Mouse (Mus musculus): ENCODE measurements around the gene Trpv3. TPM values are rescaled to one million over a fixed set of nuclear protein-coding genes. Genes with fewer than 3 reads are reported as not detected.
A peak's percentile ranks its signal among the peaks of the same experiment; 100 is the strongest.

Trpv3 gene
- total RNA-seq (2021), result under 1 TPM; 0.17 to 0.35 TPM
- long read RNA-seq, experiment 1, result 0 reads
- long read RNA-seq, experiment 2, result 0 reads

DNA sequence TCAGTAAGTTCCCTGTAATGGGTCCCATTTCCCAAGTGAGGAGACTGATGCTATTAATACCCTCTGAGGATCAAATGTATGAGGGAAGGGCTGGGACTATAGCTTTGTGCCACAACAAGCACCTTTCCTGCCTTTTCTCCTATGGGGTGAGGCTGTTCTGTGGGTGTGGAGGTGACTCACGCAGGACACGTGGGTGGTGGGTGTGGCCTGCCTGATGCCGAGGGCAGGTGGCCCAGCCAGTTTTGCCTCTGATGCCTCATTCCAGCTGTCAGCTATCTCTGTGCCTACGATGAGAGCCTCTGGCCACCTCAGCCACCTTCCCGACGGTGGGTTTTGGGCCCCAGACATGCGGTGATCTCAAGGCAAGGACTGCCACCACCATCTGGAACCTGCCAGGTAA is at the start of gene Trpv3:
Gene Trpv3 (plus strand): TSS at position 122 of the 400 bp plus-strand sequence.
- intact Hi-C loops (cut with DNase I), result no loop called here
- DNase-seq (ENCODE audit: low spot score in 2 of 2), result no peak

DNA sequence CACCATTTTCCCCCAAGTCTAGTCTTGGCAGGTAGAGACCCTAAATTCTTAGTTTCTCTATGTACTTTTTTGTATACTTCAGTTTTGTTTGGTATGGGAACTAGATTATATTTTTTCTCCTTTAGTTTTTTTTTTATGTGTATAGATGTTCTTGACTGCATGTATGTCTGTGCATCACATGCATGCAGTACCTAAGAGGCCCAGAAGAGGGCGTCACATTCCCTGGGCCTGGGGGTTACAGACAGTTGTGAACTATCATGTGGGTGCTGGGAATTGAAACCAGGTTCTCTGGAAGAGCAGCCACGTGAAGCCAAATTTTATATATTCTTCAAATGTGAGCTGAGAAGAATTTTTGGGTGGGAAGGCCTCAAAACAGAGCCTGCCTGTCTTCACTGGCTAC is 47.5 kb upstream of the Trpv3 start:
- no peak for DNase-seq (ENCODE audit: low spot score in 2 of 2)
- intact Hi-C loops (cut with DNase I), result no loop called here

DNA sequence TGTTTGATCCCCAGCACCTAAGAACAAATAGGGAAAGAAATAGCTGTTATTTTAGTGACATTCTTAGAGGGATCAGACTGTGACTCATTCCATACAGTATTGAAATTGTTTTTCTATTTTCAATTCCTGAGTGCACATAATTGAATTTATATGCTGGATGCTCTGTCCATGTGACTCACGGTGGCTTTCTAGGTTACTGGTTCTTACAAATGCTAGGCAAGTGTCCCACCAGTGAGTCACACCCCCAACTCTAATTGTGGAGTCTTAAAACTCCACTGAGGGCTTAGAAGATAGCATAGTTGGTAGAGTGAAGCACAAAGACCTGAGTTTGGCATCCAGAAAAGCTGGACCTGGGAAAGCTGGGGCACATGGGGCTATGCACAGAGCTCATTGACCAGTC is 46.5 kb upstream of the Trpv3 start:
- no peak for DNase-seq (ENCODE audit: low spot score in 2 of 2)
- intact Hi-C loops (cut with DNase I), result no loop called here

DNA sequence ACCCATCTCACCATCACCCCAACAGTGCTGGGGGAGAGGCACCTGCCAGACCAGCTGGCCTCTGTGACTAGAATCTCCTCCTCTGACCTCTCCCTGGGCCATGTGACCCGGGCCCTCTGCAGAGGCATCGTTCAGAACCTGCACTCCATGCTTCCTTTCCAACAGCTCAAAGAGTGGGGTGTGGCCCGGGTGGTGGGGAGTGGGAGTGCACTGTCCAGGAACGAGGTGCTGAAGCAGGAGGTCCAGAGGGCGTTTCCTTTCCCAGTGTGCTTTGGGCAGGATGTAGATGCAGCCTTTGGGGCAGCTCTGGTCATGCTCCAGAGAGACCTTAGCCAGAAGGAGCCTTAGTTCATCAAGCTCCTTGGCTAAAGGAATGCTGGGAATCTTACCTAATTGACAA is 44.3 kb upstream of the Trpv3 start:
- DNase-seq (ENCODE audit: low spot score in 2 of 2), result no peak

DNA sequence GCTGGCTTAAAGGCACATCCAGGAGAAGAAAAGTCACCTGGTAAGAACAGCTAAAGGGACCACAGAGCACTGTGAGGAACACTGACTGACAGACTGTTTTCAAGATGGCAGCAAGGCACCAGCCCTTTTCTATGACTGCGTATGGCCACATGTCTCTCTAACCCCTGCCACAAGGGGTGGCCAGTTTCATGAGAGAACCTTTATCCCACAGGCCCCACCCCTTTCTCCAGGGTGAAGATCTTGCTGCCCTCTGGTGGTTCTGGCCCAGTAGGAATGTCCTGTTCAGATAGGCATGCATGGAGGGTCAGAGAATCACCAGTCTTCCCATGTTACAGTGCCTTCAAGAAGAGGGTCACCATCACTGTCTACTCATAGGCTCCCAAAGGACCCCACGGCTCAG is 43.2 kb upstream of the Trpv3 start:
- DNase-seq (ENCODE audit: low spot score in 2 of 2), result no peak
- intact Hi-C loops (cut with DNase I), result no loop called here

More for the DNA sequence above, 44.3 kb upstream of the Trpv3 start:
- intact Hi-C loops (cut with DNase I), result no loop called here

DNA sequence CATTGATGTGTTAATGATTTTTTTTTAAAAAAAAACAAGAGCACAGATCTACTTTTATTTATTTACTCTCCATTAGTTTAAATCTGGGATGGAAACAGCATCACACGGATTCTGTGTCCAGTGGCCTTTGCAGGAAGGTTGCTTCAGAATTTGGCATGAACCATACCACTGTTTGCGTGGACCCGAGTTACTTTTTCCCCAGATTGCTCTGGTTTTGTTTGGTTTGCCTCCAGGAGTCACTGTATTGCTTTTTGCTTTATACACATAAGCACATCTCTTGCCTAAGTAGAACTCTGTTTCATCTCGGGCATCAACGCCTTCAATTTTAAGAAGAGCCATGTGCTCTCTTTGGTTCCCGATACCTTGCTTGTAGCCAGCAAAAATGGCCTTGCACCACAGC is 41.3 kb upstream of the Trpv3 start:
- no peak for DNase-seq (ENCODE audit: low spot score in 2 of 2)
- intact Hi-C loops (cut with DNase I), result no loop called here

DNA sequence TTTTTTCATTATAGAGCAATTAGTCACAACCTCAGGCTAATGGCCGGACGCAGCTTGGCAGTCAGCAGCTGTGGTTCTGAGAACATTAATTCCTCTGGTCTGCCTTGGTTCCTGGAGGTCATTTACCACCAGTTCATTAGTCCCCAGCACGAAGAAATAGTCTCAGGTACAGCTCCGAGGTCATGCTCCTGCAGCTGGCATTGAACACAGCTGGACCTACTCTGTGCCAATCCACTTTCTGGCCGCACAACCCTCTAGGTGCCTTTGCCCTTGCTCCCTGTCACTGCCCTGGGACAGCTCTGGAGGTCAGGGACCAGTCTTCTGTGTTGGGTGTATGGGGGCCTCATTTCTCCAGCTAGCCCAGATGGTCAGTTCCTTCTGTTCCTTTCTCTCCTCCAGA is 38.3 kb upstream of the Trpv3 start:
- no peak for DNase-seq (ENCODE audit: low spot score in 2 of 2)
- intact Hi-C loops (cut with DNase I), result no loop called here

DNA sequence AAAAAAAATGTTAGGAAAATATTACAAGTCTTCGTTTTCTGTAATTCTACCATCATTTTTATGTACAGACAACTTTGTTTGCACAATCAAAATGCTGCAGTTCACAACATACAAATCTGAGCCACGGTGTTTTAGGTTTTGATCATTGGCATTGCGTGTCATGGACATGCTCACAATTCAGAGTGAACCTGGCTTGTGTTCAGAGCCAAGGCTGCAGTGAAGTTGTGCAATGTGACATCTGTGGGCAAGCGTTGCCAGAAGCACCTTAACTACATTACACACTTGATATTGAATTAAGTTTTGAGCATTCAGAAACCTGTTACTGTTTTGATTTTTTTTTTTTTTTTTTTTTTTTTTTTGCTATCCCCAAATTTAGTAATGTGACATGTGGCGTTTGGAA is 37.1 kb upstream of the Trpv3 start:
- intact Hi-C loops (cut with DNase I), result no loop called here
- no peak for DNase-seq (ENCODE audit: low spot score in 2 of 2)

DNA sequence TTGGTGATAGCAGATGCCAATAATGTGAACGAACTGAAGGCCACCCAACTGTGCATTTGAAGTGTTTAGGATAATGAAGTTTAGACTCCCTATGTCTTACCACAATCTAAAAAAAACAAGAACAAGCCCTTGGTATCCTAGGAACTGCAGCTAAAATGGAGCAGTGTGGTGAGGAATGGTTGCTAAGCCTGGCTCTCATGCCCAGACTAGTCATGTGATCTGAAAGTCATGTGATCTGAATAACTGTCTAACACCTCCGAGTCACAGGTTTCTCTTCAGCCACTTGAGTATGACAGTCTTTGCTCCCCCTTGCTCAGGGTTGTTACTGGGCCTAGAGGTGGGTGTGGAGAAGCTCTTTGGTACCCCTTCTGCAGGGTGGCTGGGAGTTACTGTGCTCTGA is 34.7 kb upstream of the Trpv3 start:
- DNase-seq (ENCODE audit: low spot score in 2 of 2), result peak in 1 of 2 experiments; percentile 79
- intact Hi-C loops (cut with DNase I), result no loop called here

DNA sequence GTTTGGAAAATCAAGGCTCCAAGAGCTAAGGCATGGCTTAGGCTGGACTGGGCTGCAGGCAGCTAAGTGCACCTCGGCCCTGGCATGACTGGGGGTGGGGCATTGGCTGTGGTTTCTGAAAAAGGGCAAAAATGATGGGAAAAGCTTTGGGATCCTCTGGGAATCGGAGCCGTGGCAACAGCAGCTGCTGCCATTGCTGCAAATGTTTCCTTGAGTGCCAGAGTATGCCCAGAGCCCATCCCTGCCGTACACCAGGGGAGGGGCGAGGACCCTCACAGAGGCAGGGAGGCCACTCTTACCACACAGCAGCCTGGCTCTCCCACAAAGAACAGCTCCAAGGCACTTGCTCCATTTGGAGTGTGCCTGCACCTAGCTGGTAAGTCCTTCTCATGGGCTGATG is 33.2 kb upstream of the Trpv3 start, which contains the start of gene Trpv1:
Gene Trpv1 (plus strand): TSS at position 301 of the 400 bp plus-strand sequence.
- DNase-seq (ENCODE audit: low spot score in 2 of 2), result no peak
- intact Hi-C loops (cut with DNase I), result no loop called here

DNA sequence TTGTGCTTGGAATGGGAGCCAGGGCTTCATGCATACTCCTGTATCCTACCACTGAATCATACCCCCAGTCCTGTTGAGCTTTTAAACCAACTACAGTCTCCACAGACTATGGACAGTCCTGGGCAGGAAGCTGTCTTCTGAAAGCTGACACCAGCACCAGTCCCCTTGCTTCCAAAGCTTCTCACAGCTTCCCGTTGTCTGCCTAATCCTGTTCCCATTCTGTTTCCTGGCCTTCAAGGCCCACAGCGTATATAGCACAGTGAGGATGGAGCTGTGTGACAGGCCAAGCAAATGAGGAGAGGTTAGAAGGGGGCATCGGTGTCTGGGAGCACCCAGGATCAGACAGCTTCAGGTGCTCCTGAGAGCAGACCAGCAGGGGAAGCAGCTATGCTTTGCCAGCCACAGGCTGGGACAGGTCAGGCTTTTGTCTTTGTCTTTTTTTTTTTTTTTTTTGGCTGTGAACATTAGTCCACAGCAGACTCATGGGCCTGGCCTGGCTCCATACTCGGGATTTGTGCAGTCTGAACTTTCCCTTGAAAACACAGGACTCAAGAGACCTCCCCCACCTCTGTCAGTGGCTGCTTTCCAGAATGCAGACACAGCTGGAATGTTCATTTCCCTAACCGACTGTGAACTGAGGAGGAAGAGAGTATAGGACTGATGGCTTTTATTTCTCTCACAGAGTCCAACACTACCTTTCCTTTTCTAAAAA is 31.0 kb upstream of the Trpv3 start:
- DNase-seq (ENCODE audit: low spot score in 2 of 2), result no peak
- intact Hi-C loops (cut with DNase I), result no loop called here

DNA sequence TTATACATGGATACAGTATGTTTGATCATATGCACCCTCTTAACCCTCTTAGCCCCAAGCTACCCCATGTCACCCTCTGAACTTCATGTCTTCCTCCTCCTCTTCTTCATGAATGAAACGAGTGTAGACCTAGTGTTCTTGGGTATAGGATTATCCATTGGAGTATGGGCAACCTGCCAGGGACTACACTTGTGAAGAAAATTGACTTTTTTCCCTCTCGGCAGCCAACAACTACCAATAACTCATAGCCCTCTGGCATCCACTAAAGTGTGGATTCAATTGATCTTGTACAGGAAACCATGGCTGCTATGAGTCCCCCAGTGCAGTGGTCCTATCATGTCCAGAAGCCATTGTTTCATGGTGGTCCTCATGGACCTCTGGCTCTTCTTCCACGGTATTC is 30.5 kb upstream of the Trpv3 start:
- intact Hi-C loops (cut with DNase I), result no loop called here

DNA sequence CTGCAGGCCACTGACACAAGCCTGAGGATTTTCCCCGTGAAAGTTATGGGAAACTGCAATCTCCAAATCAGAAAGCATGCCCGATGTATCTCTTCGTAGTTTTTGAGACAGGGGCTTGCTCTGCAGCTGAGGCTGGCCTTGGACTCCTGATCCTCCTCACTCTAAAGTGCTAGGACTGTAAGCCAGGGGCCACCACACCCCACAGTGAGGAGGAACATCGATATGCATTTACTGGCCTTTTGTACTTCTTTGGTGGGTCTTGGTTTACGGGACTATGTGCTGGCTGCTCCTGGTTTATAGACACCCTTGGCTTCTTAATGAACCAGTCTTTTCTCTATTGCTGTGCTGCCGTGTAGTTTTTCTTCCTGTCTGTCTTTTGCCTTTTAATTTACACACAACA is 25.0 kb upstream of the Trpv3 start:
- no peak for DNase-seq (ENCODE audit: low spot score in 2 of 2)
- intact Hi-C loops (cut with DNase I), result no loop called here

More for the DNA sequence above, 30.5 kb upstream of the Trpv3 start:
- DNase-seq (ENCODE audit: low spot score in 2 of 2), result no peak

DNA sequence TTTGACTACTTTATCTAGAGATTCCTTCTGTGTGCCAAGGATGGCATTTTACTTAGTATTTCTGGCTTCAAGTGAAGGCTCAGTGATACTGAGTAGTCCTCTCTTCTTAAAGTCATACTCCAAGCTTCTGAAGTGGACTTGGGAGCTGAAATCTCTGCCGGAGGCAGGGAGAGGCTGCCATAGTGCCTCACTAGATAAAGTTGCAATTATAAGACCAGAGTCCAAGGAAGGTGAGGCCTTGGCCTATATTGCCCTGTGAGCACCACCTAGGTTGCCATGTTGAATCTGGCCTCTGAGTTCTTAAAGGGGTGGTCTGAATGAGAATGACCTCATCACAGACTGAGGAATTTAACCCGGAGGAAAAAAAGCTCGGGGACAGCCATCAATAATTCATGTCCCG is 24.4 kb upstream of the Trpv3 start:
- intact Hi-C loops (cut with DNase I), result no loop called here
- DNase-seq (ENCODE audit: low spot score in 2 of 2), result no peak

DNA sequence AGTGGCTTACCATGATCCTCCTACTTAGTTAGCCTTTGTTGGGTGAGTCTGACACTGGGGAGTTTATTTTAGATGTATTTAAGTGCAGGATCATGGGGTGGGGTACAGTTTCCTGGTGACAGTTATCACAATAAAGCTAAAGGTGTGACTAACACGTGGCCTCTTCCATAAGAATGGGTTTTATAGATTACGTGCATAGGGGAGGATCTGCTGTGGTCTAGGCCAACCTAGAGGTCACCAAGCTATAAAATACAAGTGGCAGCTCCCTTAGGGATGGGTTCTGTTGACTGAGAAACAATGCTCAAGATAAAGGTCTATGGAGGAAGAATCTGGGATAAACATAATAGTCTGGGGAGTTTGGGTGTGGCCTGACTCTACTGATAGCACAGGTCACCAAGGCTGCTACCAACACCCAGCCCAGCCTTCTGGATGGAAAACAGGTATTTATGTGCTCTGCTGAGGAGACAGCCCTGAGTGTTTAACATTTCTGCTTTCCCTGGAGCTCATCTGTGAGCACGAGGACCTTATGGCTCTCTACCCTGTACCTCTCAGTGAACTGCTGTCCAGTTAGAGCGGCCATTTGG is 9.7 kb upstream of the Trpv3 start:
- intact Hi-C loops (cut with DNase I), result no loop called here
- DNase-seq (ENCODE audit: low spot score in 2 of 2), result no peak

DNA sequence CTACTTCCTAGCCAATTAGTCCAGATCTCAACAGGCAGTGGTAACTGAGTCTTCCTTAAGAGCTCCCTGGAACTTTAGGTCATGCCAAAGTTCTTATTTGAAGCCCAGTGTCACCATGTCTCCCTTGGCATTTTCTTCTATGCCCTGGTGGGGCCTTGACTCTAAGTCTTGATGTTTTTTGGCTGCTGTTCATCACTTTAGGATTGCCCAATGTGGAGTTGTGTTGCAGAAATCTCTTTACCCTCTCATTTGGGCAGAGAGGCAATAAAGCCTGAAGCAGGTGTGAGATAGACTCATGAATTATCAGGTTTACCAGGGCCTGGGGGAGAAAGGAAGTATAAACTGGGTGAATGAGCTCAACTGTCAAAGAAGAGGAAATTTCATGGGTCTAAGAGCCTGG is 8.5 kb upstream of the Trpv3 start:
- no peak for DNase-seq (ENCODE audit: low spot score in 2 of 2)
- intact Hi-C loops (cut with DNase I), result no loop called here

DNA sequence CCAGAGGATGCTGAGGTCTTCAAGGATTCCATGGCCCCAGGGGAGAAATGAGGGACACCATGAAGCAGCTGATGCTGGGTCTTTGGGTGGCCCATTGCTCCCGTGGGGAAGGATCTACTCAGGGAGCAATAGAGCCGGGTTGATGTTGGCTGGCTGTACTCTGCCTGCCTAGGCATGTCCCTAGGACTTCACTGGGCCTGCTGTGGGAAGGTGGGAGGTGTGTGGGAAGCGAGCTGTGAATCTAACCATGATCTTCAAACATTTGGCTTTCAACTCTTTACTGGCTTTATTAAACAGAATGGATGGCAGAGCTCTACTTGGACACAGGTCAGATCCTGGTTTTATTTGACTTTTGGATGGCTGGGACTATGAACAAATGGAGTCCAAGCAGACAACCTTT is 6.7 kb upstream of the Trpv3 start:
- intact Hi-C loops (cut with DNase I), result no loop called here
- no peak for DNase-seq (ENCODE audit: low spot score in 2 of 2)

DNA sequence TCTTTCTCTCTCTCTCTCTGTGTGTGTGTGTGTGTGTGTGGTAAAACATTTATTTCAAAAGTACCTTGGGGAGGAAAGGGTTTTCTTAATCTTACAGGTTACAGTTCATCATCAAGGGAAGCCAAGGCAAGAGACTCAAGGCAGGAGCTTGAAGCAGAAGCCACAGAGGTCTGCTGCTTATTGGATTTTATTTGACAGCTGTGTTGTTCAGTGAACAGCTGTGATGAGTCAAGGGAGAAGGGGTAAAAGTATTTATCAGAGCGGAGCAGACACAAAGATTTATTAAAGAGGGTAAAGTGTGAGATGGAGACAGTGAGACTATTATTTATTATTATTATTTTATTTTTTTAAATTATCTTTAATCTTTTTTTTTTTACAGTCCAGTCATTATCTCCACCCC is 5.8 kb upstream of the Trpv3 start:
- DNase-seq (ENCODE audit: low spot score in 2 of 2), result no peak
- intact Hi-C loops (cut with DNase I), result no loop called here

DNA sequence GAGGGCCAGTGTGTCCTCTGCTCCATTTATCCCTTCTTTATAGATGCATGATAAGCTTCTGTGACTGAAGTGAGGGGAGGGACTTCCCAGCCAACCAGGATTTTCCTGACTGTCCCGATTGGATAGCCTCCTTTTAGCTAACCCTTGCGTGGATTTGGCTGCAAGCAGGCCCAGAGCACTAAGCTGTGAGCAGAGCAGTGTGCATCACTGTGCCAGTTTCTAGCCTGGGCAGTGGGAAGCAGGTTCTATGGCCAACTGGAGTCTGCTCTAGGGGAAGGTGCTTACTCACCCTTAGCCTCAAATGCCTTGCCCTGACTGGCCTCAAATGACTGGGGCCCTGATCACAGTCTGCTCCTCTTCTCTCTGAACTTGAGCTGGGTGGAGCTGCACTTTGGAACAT is 7.6 kb downstream of the Trpv3 start:
- intact Hi-C loops (cut with DNase I), result no loop called here
- DNase-seq (ENCODE audit: low spot score in 2 of 2), result no peak

DNA sequence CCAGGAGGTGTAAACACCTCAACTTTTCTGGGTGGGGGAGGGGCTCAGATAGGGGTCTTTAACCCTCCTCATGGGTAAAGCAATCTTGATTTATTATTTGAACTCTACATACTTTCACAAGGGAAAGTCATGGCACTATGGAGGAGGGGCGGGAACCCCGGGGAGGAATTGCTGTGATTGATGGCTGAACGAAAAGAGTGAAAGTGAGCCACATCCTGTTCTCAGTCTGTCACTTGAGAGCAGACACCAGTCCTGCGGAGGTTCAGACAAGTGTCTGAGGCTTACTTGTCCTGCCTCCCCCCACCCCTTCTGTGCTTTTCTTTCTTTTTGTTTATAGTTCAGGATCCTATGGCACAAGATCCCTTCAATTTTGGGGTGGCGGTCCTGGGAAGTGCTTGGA is 13.5 kb downstream of the Trpv3 start:
- intact Hi-C loops (cut with DNase I), result loop anchor here (1.0 kb wide), 1 partner anchor 142 kb away; the partner anchor contains the start of gene Haspin
- no peak for DNase-seq (ENCODE audit: low spot score in 2 of 2)

DNA sequence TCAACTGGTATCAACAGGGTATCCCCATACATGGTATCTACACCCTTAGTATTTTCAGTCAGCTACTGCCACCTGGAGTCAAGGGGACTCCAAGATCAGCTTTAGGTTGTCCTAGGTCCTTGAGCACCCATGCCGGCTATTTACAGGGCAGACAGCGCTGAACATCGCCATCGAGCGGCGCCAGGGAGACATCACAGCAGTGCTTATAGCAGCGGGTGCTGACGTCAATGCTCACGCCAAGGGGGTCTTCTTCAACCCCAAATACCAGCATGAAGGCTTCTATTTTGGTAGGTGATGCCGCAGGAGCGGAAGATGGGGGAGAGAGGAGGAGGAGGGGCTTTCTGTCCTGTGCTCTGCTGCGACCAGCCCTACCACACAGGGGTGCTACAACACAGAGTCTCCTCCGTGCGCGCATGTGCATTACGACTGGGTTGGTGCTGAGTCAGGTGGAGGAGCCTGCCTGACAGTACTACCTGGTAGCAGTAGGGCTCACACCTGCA is 14.4 kb downstream of the Trpv3 start:
- DNase-seq (ENCODE audit: low spot score in 2 of 2), result peak; percentile 76 to 92
- intact Hi-C loops (cut with DNase I), result loop anchor here (1.0 kb wide), 1 partner anchor 143 kb away; the partner anchor contains the start of gene Haspin
